Mouse (Mus musculus): Measurements from ENCODE around the gene Sgo1.
"Not testable (repeated sequence)": the region's sequence is repeated elsewhere in the genome, so short reads cannot be mapped to it uniquely, and the experiment has no call there.

The Sgo1 gene

GRCm38 (mm10) chr17:53688877-53689802, at the start of gene Sgo1:
Sgo1 (minus strand) TSS chr17:53689333.
- DNase-seq = peak; percentile 96

GRCm38 (mm10) chr17:53718916-53719315, 29.8 kb upstream of the Sgo1 start:
- DNase-seq = peak; percentile 42 to 48

GRCm38 (mm10) chr17:53718474-53718873, 29.3 kb upstream of the Sgo1 start:
- peak; percentile 35 to 41 for DNase-seq

- peak; percentile 26 to 45 for DNase-seq
Measured at GRCm38 (mm10) chr17:53715161-53715560, 26.0 kb upstream of the Sgo1 start.

GRCm38 (mm10) chr17:53714453-53714852, 25.3 kb upstream of the Sgo1 start:
- DNase-seq = no peak

- DNase-seq = not testable (repeated sequence)
Measured at GRCm38 (mm10) chr17:53697521-53697920, 8.4 kb upstream of the Sgo1 start.

- DNase-seq = peak; percentile 61 to 67
Measured at GRCm38 (mm10) chr17:53694039-53694438, 4.9 kb upstream of the Sgo1 start.

GRCm38 (mm10) chr17:53689946-53690345, 813 bp upstream of the Sgo1 start:
- DNase-seq = no peak

GRCm38 (mm10) chr17:53688321-53688720, 812 bp downstream of the Sgo1 start:
- DNase-seq = no peak

- peak; percentile 74 to 85 for DNase-seq
Measured at GRCm38 (mm10) chr17:53678716-53679115, 10.4 kb downstream of the Sgo1 start.

GRCm38 (mm10) chr17:53670453-53670852, 18.7 kb downstream of the Sgo1 start:
- no peak for DNase-seq

GRCm38 (mm10) chr17:53664703-53665382, 24.3 kb downstream of the Sgo1 start:
- no peak for DNase-seq

GRCm38 (mm10) chr17:53664267-53664666, 24.9 kb downstream of the Sgo1 start:
- DNase-seq = no peak

- peak in 1 of 2 experiments; percentile 27 for DNase-seq
Measured at GRCm38 (mm10) chr17:53661056-53661840, 27.9 kb downstream of the Sgo1 start.

GRCm38 (mm10) chr17:53659738-53660137, 29.4 kb downstream of the Sgo1 start:
- peak; percentile 23 to 38 for DNase-seq

- no peak for DNase-seq
Measured at GRCm38 (mm10) chr17:53659230-53659629, 29.9 kb downstream of the Sgo1 start.

GRCm38 (mm10) chr17:53658668-53659067, 30.5 kb downstream of the Sgo1 start:
- no peak for DNase-seq

GRCm38 (mm10) chr17:53657391-53657790, 31.7 kb downstream of the Sgo1 start:
- DNase-seq = peak; percentile 29 to 53

GRCm38 (mm10) chr17:53656369-53656860, 32.7 kb downstream of the Sgo1 start:
- DNase-seq = no peak

- no peak for DNase-seq
Measured at GRCm38 (mm10) chr17:53655959-53656358, 33.2 kb downstream of the Sgo1 start.

- no peak for DNase-seq
Measured at GRCm38 (mm10) chr17:53655081-53655480, 34.1 kb downstream of the Sgo1 start.

- DNase-seq = no peak
Measured at GRCm38 (mm10) chr17:53654596-53654995, 34.5 kb downstream of the Sgo1 start.

GRCm38 (mm10) chr17:53650251-53650661, 38.9 kb downstream of the Sgo1 start:
- DNase-seq = no peak
